Mouse (Mus musculus) intestine, embryonic 14.5 days (tissue): ENCODE measurements around the gene Bmper. TPM values are rescaled to one million over a fixed set of nuclear protein-coding genes. Genes with fewer than 3 reads are reported as not detected.

Source experiments
- ATAC-seq: fragments of 200-750 bp; cut with Nextera tagmentation; replicated peaks from 2 replicates; pipeline ENCODE4 v1.8.0; 2017; ENCODE audit warnings: low read depth, moderate number of reproducible peaks, moderate TSS enrichment, moderate library complexity; ENCODE audit not compliant: low FRiP score, low TSS enrichment
- DNase-seq: peaks from one replicate; pipeline ENCODE4 v3.0.0-alpha.2; 2018; ENCODE audit warnings: low spot score
- H3K27ac ChIP-seq: fragments of 300-500 bp; sonication (generic); 2 replicates; pipeline ENCODE4 v1.5.1; 2014; ENCODE audit warnings: low read depth, mild to moderate bottlenecking, control low read depth
- H3K27me3 ChIP-seq: fragments of 300-500 bp; sonication (generic); replicated peaks from 2 replicates; pipeline ENCODE4 v1.6.1; 2014; ENCODE audit warnings: low read length, control low read depth; ENCODE audit not compliant: control insufficient read depth, insufficient read depth
- H3K36me3 ChIP-seq: fragments of 300-500 bp; sonication (generic); 2 replicates; pipeline ENCODE4 v1.6.1; 2014; ENCODE audit warnings: low read length, control low read depth; ENCODE audit not compliant: control insufficient read depth, insufficient read depth
- H3K4me1 ChIP-seq: fragments of 300-500 bp; sonication (generic); replicated peaks from 2 replicates; pipeline ENCODE4 v1.6.1; 2014; ENCODE audit warnings: low read length, control low read depth, mixed read lengths; ENCODE audit not compliant: control insufficient read depth, insufficient read depth
- H3K4me2 ChIP-seq: fragments of 300-500 bp; sonication (generic); 2 replicates; pipeline ENCODE4 v1.6.1; 2014; ENCODE audit warnings: low read length
- H3K4me3 ChIP-seq: fragments of 300-500 bp; sonication (generic); 2 replicates; pipeline ENCODE4 v1.5.1; 2014; ENCODE audit warnings: low read depth, low read length, control low read depth, mixed read lengths
- H3K9ac ChIP-seq: fragments of 300-500 bp; sonication (generic); 2 replicates; pipeline ENCODE4 v1.6.1; 2014; ENCODE audit warnings: mild to moderate bottlenecking, low read length
- H3K9me3 ChIP-seq: fragments of 300-500 bp; sonication (generic); 2 replicates; pipeline ENCODE4 v1.6.1; 2016; ENCODE audit warnings: low read length, control low read depth; ENCODE audit not compliant: control insufficient read depth
- WGBS: fragments of 180-500 bp; shearing (Covaris S2); extraction: QIAGEN DNeasy Blood & Tissue Kit; methylation state at CpG from one replicate; pipeline ENCODE4 v1.1.7; 2014; 5-methylcytosine and 5-hydroxymethylcytosine counted together
- polyA plus RNA-seq: library from polyadenylated mRNA; unstranded; fragments of >200 nt; fragmentation: Nextera tagmentation; extraction: Ambion mirVana; gene quantifications from 2 replicates; pipeline ENCODE4 v1.2.1, GENCODE M21; 2014

The Bmper gene
- polyA plus RNA-seq, 1 experiment from 2014 or later: 12.7 TPM

DNA sequence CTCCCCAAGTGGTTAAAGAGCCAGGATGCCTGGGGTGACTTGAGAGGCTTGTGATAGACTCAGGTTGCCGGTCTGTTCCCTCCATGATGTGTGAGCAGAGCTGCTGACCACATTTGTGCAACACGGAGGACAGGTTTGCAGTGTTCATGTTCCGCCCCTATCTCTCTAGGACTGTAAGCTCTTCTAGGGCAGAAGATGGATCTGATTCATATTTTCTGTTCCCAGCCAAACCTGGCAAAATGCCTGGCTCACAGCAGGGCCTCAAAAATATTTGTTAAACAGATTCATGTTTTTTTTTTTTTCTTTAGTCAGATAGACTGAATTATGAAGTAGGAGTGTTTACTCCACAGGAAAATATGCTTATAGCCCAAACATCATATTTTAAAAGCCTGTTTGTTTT is 20.0 kb downstream of the Bmper start:
- Histone ChIP-seq H3K9ac (no peak overlapping the region), H3K4me2 (no peak overlapping the region), H3K4me1 (peaks cover 5% of the 10 kb centered on the region; the same call in 1 of the 2 replicates), H3K27me3 (no peaks in the 10 kb centered on the region), H3K36me3 (no peaks in the 10 kb centered on the region), H3K9me3 (no peaks in the 10 kb centered on the region), H3K27ac (no peak overlapping the region), H3K4me3 (no peak overlapping the region)
- no peak for ATAC-seq
- DNase-seq: no peak
- WGBS: 67% methylated on average over 3 of the region's 3 CpGs

DNA sequence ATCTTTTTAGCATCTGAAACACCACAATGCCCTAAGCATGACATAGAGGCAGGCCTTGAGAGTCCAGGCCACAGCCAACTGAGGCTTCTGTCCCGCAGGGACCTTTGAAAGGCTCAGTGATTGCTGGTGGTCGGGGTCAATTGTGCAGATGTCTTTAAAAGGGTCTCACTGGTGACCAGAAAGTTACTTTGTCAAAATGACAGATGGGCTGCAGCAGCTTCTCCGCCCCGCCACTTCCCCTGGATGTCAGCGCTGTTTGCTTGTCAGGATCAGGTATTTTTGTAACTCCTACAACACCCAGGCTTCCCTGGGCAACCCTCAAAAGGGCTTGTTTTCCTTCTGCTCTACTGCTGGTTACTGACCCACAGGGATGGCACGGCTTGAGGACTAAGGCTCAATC is 21.0 kb downstream of the Bmper start:
- Histone ChIP-seq H3K27me3 (no peaks in the 10 kb centered on the region), H3K9ac (no peak overlapping the region), H3K4me2 (no peak overlapping the region), H3K9me3 (no peaks in the 10 kb centered on the region), H3K36me3 (no peaks in the 10 kb centered on the region), H3K27ac (no peak overlapping the region), H3K4me1 (peaks cover 5% of the 10 kb centered on the region; the same call in 1 of the 2 replicates), H3K4me3 (no peak overlapping the region)
- ATAC-seq (no peak), DNase-seq (no peak)
- 57% methylated on average over 6 of the region's 6 CpGs for WGBS

DNA sequence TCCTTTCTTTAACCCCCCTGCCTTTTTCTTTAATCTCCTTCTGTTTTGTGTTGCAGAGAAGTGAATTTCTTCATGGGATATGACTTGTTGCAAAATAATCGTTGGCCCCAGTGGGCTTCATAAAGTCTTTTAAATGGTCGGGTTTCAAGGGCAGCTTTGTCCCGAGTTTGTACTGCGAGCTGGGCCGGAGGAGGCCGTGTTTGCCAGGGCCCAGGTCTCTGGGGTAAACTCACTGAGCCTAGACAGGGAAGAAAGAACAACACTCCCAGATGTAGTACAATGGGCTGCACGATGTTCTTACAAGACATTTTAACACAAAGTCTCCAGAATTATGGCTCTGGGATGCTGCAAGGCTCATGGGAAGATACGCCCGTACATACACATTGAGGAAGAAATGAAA is 23.5 kb downstream of the Bmper start:
- H3K9me3 ChIP-seq: no peaks in the 10 kb centered on the region
- H3K9ac ChIP-seq: no peak overlapping the region
- DNase-seq: no peak
- no peak overlapping the region for H3K4me3 ChIP-seq
- no peaks in the 10 kb centered on the region for H3K27me3 ChIP-seq
- H3K4me1 ChIP-seq: peaks cover 5% of the 10 kb centered on the region; the same call in 1 of the 2 replicates
- H3K4me2 ChIP-seq: no peak overlapping the region
- no peak overlapping the region for H3K27ac ChIP-seq
- H3K36me3 ChIP-seq: no peaks in the 10 kb centered on the region
- WGBS: 79% methylated on average over 9 of the region's 9 CpGs
- ATAC-seq: no peak

DNA sequence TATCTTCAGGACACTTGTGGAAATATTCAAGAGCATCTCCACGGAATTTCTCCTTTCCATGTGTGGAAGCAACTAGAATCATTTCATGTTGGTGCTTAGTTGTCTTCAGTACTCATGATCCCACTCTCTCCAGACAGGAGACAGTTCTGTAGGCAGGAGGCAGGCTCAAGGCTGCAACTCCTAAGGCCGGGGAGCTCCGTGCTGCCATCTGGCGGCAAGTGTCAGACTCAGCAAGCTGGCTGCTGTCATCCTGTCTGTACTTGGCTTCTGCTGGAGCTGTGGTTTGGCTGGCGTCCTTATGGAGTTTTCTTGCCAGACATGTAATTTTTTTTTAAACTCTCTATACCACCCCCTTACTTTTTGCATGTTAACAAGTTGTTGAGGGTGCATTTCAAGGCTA is 27.1 kb downstream of the Bmper start:
- ATAC-seq (peak; percentile 62; the same call in 1 of the 2 replicates), DNase-seq (peak; percentile 77)
- Histone ChIP-seq H3K4me1 (no peaks in the 10 kb centered on the region), H3K27ac (no peak overlapping the region), H3K36me3 (no peaks in the 10 kb centered on the region), H3K9ac (no peak overlapping the region), H3K27me3 (no peaks in the 10 kb centered on the region), H3K4me2 (no peak overlapping the region), H3K4me3 (no peak overlapping the region), H3K9me3 (no peaks in the 10 kb centered on the region)
- WGBS: 9% methylated on average over 5 of the region's 5 CpGs

DNA sequence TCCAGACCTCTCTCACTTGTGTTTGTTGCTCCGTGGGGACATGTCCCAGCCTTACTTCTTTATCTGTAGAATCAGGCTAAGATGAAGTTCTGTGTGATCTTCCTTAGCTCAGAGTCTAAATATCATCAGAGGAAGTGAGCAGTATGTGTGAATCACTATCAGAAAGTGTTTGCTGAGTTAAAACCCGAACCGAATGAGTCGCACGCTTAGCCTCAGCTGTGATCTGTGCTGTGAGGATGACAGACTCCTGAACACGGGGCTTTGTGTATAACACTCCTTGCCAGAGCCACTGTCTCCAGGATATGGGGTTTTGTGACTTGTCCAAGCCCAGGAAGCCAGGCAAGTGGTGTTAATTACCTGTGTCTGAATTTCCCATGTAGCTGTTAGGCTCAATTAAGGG is 28.1 kb downstream of the Bmper start:
- H3K27me3 ChIP-seq: no peaks in the 10 kb centered on the region
- H3K36me3 ChIP-seq: no peaks in the 10 kb centered on the region
- no peak overlapping the region for H3K27ac ChIP-seq
- WGBS: 76% methylated on average over 6 of the region's 6 CpGs
- no peaks in the 10 kb centered on the region for H3K9me3 ChIP-seq
- no peak overlapping the region for H3K4me3 ChIP-seq
- no peak for DNase-seq
- no peak for ATAC-seq
- H3K9ac ChIP-seq: no peak overlapping the region
- H3K4me1 ChIP-seq: no peaks in the 10 kb centered on the region
- no peak overlapping the region for H3K4me2 ChIP-seq

DNA sequence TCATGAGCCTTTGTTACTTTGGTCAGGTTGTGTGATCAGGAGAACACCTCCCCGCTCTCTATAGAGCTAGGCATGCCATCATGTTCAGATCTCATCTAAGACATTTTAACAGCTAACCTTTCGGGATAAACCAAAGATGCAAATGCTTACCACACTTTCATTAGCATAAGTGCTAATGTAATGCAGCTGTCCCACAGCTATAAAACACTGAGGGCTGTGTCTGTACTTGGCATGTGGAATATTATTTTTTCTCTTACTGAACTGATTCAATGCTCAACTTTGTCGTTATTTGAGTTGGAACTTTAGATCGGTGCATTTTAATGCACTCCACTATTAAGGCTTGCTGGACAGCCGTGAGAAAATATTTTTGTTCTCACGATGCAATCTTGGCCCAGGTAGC is 30.7 kb downstream of the Bmper start:
- DNase-seq (no peak), ATAC-seq (no peak)
- Histone ChIP-seq H3K4me2 (no peak overlapping the region), H3K27me3 (no peaks in the 10 kb centered on the region), H3K9ac (no peak overlapping the region), H3K4me1 (no peaks in the 10 kb centered on the region), H3K27ac (no peak overlapping the region), H3K36me3 (no peaks in the 10 kb centered on the region), H3K9me3 (no peaks in the 10 kb centered on the region), H3K4me3 (no peak overlapping the region)
- 91% methylated on average over 6 of the region's 6 CpGs for WGBS

DNA sequence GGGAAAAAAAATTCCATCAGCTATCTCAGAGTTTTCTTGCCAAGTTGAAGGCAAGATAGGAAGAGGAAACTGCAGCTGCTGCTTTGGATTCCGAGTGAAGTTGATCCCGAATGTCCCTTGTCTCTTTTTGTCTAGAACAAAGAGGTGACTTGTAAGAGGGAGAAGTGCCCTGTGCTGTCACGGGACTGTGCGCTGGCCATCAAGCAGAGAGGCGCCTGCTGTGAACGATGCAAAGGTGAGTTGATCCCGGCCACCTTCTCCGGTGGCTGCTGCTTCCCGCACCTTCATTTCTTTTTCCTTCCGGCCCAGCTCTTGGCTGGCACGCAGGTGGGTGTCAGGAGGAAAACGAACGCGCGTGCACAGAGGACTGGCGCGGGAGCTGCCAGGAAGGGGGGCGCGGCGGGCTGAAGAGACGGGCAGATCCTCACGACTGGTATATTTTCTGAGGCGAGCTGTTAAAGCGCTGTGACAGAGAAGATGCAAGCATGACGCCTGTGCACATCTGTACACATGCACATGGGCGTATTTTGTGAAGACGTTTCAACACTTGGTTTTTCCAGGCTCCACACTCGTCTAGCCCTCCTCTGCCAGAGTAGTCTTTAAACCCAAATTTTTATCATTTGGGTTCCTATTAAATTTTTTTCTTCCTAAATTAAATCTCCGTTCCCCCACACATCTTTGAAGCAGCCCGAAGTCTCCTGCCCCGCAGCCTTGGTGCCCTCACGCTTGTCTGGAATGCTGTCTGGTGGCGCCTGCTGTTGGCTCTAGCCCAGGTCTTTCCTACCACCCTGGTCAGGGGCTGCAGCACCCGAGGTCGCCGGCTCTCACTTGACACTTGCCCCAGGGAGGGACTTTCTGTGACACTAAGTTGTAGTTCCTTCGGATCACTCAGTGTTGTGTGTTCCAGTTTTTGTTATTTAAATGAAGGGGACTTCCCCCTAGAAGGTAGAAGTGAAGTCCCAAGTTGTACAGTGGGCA is 31.6 kb downstream of the Bmper start:
- Histone ChIP-seq H3K36me3 (no peaks in the 10 kb centered on the region), H3K4me1 (no peaks in the 10 kb centered on the region), H3K27me3 (no peaks in the 10 kb centered on the region), H3K9ac (no peak overlapping the region), H3K9me3 (0 out of 2 replicates have a peak, but pooled peaks cover 3% of the 10 kb centered on the region), H3K27ac (no peak overlapping the region), H3K4me2 (peak overlapping the region; percentile 39), H3K4me3 (peak overlapping the region; percentile 13)
- 56% methylated on average over 37 of the region's 37 CpGs for WGBS
- ATAC-seq (no peak), DNase-seq (no peak)

DNA sequence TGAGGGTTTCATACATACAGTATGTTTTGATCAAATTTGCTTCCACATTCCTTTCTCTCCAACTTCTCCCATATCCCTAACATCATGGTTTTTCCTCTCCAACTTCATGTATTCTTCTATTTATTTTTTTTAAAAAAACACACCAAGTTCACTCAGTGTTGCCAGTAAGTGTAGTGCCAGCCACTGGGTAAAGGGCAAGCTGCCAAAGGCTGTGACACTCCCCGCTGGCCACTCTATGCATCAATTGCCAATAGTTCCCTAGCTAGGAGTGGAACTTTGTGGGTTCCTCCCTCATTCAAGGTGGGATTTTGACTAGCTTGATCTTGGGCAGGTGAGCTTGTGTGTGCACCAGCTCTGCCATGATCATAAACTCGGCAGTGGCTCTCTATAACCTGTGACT is 33.0 kb downstream of the Bmper start:
- H3K4me2 ChIP-seq: no peak overlapping the region
- no peak overlapping the region for H3K27ac ChIP-seq
- WGBS: 90% methylated on average over 2 of the region's 2 CpGs
- no peak overlapping the region for H3K4me3 ChIP-seq
- H3K9ac ChIP-seq: no peak overlapping the region
- H3K4me1 ChIP-seq: no peaks in the 10 kb centered on the region
- DNase-seq (no peak), ATAC-seq (no peak)
- H3K9me3 ChIP-seq: 0 out of 2 replicates have a peak, but pooled peaks cover 6% of the 10 kb centered on the region
- no peaks in the 10 kb centered on the region for H3K27me3 ChIP-seq
- H3K36me3 ChIP-seq: no peaks in the 10 kb centered on the region

DNA sequence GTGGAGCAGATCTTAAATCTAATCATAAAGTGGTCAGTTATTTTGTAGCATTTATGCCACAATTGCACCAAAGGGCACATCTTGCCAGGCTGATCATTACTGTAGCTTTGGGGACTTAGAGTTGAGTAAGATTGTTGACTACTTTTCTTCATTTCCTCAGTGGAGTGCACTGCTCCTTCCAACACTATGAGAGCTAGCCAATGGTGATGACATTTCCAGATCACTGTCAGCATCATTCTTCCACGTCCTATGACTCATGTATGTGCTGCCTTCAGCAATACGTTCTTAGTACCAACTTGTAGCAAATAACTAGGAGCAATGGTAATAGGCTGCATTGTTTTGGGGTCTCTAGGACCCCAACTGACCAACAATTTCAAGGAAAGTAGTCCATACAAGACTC is 33.7 kb downstream of the Bmper start:
- Histone ChIP-seq H3K27ac (no peak overlapping the region), H3K36me3 (no peaks in the 10 kb centered on the region), H3K4me2 (no peak overlapping the region), H3K4me3 (no peak overlapping the region), H3K9me3 (0 out of 2 replicates have a peak, but pooled peaks cover 6% of the 10 kb centered on the region), H3K9ac (no peak overlapping the region), H3K4me1 (no peaks in the 10 kb centered on the region), H3K27me3 (no peaks in the 10 kb centered on the region)
- DNase-seq: no peak
- WGBS: 94% methylated on average over 2 of the region's 2 CpGs
- ATAC-seq: no peak
